ENCODE assay signal across 14 mouse cellular contexts in the genomic region with DNA sequence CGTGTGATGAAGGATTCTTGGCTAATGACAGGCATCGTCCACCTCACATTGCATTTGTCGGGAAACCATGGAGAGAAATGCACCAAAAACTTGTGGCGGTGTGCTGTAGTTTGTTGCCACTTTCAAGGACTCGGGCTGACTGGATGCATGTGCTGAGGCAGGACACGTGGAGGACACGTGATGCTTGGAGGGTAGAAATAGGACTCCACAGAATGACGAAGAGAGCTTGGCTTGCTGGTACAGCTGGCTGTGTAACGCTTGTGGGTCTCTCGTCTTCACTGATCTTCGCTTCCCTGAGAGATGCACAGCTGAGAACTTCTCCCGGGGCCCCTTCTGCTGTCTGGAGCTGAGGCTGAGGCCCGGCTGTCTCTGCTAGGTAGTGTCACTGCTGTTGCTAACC. TPM values are rescaled to one million over a fixed set of nuclear protein-coding genes. Genes with fewer than 3 reads are reported as not detected.
DNase-seq lines count a peak whose midpoint lies in the region; ATAC-seq lines count a peak whose summit lies in the region.
"Had no signal": no experiment of that assay in that cellular context is flagged by ENCODE, and none has a peak within 500 bp of the region (broad histone marks: within the 10 kb centered on the region; RNA-seq: fewer than 3 reads in every experiment).

No protein-coding gene starts in this region.

- peaks cover 57% of the 10 kb centered on the region for H3K4me1 ChIP-seq in midbrain, embryonic 12.5 days
- H3K4me1 ChIP-seq in midbrain, embryonic 16.5 days (ENCODE audit: control insufficient read depth, insufficient read depth, low read length) = peaks cover 19% of the 10 kb centered on the region; the same call in 1 of the 2 replicates

- no peak overlapping the region for H3K9ac ChIP-seq in midbrain, embryonic 12.5 days (replicated peaks)
- H3K9ac ChIP-seq in midbrain, embryonic 16.5 days (ENCODE audit: low read depth, low read length) = no peak overlapping the region
- H3K9ac ChIP-seq: heart, embryonic 13.5 days; kidney, embryonic 15.5 days had no signal

- H3K27me3 ChIP-seq in midbrain, embryonic 12.5 days = no peaks in the 10 kb centered on the region
- no peaks in the 10 kb centered on the region for H3K27me3 ChIP-seq in midbrain, embryonic 16.5 days (ENCODE audit: control insufficient read depth, insufficient read depth, low read depth, low read length)
- H3K27me3 ChIP-seq: heart, embryonic 13.5 days; kidney, embryonic 15.5 days had no signal

- no peak for ATAC-seq in midbrain, embryonic 12.5 days (ENCODE audit: low FRiP score, low read depth)
- ATAC-seq in midbrain, embryonic 16.5 days = no peak

- peak overlapping the region; percentile 74 for H3K27ac ChIP-seq in midbrain, embryonic 12.5 days (replicated peaks)
- no peak overlapping the region for H3K27ac ChIP-seq in midbrain, embryonic 16.5 days (ENCODE audit: low read length)
- H3K27ac ChIP-seq: kidney, embryonic 15.5 days had no signal

- intact Hi-C loops in left cerebral cortex, postnatal 14 days (cut with DNase I) = loop anchor here (2.0 kb wide), 1 partner anchor 1022 kb away; no protein-coding TSS in a partner anchor

- peak; percentile 55 for DNase-seq in gastrocnemius, postnatal 25 days
- no peak for DNase-seq in gastrocnemius, postnatal 4 days (ENCODE audit: low spot score in 2 of 2)
- peak; percentile 72 to 86 for DNase-seq in left cerebral cortex, postnatal 14 days (ENCODE audit: low spot score in 2 of 2)
- DNase-seq in skeletal muscle tissue, adult 2 months (ENCODE audit: low read depth, low spot score) = peak; percentile 86
- DNase-seq in yolk sac, embryonic 10.5 days (ENCODE audit: low spot score) = no peak
- DNase-seq in cerebellum, postnatal 25 days = no peak
- DNase-seq: thymus, postnatal 4 days had no signal

- WGBS in midbrain, embryonic 12.5 days = 75% methylated on average over 13 of the region's 13 CpGs
- 73% methylated on average over 13 of the region's 13 CpGs for WGBS in midbrain, embryonic 16.5 days

- H3K36me3 ChIP-seq in midbrain, embryonic 12.5 days = peaks cover 46% of the 10 kb centered on the region
- H3K36me3 ChIP-seq in midbrain, embryonic 16.5 days (ENCODE audit: control insufficient read depth, insufficient read depth, low read length) = 0 out of 2 replicates have a peak, but pooled peaks cover 5% of the 10 kb centered on the region

- no peaks in the 10 kb centered on the region for H3K9me3 ChIP-seq in midbrain, embryonic 12.5 days
- no peaks in the 10 kb centered on the region for H3K9me3 ChIP-seq in midbrain, embryonic 16.5 days (replicated peaks; ENCODE audit: control insufficient read depth, low read length, poor library complexity, severe bottlenecking)
- H3K9me3 ChIP-seq: heart, embryonic 13.5 days; kidney, embryonic 15.5 days had no signal

- no peak overlapping the region for H3K4me3 ChIP-seq in midbrain, embryonic 12.5 days
- no peak overlapping the region for H3K4me3 ChIP-seq in midbrain, embryonic 16.5 days (ENCODE audit: low read depth, low read length)
- H3K4me3 ChIP-seq: erythroblast, embryonic 14.5 days; heart, embryonic 13.5 days; kidney, embryonic 15.5 days had no signal

- H3K4me2 ChIP-seq in midbrain, embryonic 12.5 days (replicated peaks) = no peak overlapping the region
- no peak overlapping the region for H3K4me2 ChIP-seq in midbrain, embryonic 16.5 days (ENCODE audit: low read length)
- H3K4me2 ChIP-seq: heart, embryonic 13.5 days; kidney, embryonic 15.5 days had no signal

RNA-seq across cellular contexts. Expression of gene Rgma, which starts 47.9 kb away (rescaled TPM):
- total RNA-seq in gastrocnemius, postnatal 25 days (2021) = 10 to 100 TPM; 39.1 to 54.7 TPM
- total RNA-seq in gastrocnemius, postnatal 4 days (2021) = 10 to 100 TPM; 94.6 to 97.6 TPM
- 55.7 and 62.9 TPM in 2 replicates for polyA plus RNA-seq in midbrain, embryonic 12.5 days (2016; fragmentation: Nextera tagmentation; extraction: Ambion mirVana)
- 38.4 and 38.6 TPM in 2 replicates for polyA plus RNA-seq in midbrain, embryonic 16.5 days (2015; fragmentation: Nextera tagmentation; extraction: Ambion mirVana)
- 100 to 1,000 TPM in 1 of 2 experiments, 10 to 100 TPM in 1; 84.6 to 103 TPM for total RNA-seq in left cerebral cortex, postnatal 14 days (2021)
- total RNA-seq: neutrophil, adult 5-6 weeks had no signal
- polyA plus RNA-seq: activated CD4-positive, CD25-positive, alpha-beta regulatory T cell, adult 4 months; erythroblast, embryonic 14.5 days had no signal

Comparison
In these comparisons a context has a peak if more than half of its experiments do, and no peak if none do; other contexts are left out.
1. DNase-seq: peak in gastrocnemius, postnatal 25 days (single experiment), left cerebral cortex, postnatal 14 days (2 of 2) and skeletal muscle tissue, adult 2 months (single experiment); none in gastrocnemius, postnatal 4 days (0 of 2), yolk sac, embryonic 10.5 days (single experiment) and cerebellum, postnatal 25 days (0 of 2).